Comparison of ENCODE assay signal across 8 mouse cellular contexts in the genomic region with DNA sequence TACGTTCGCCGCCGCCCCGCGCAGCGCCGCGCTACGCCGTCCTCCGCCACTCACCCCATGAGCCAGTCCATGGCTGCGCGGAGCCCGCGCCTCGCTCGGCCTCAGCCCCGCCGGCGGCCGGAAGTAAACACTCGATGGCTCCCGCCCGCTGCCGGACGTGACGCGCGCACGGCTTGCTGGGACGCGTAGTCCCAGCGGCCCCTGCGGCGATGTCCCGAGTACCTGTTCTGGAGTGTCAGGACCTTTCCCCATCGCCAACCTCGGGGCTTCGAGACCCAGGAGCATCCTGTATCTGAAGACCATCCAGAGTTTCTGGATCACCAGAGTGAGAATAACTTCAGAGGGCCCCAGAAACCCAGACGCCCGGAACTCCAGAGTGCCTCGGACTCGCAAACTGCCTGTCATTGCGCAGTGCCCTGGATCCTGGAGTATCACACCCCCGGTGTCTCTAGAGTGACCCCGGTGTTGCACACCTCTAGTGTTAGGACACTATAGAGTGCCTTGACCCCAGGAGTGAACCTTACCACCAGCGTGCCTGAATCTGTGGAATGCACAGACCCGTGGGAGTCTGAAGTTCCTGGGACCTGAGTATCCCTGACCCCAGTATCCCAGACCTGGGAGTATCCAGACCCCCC. TPM values are rescaled to one million over a fixed set of nuclear protein-coding genes. Genes with fewer than 3 reads are reported as not detected.
DNase-seq lines count a peak whose midpoint lies in the region; ATAC-seq lines count a peak whose summit lies in the region.

Mob2 (minus strand) TSS at position 135 of the 635 bp plus-strand sequence.

- peak; percentile 93 for ATAC-seq in erythroid progenitor cell, adult 5-6 weeks (replicated peaks; ENCODE audit: low FRiP score, poor library complexity, severe bottlenecking)
- peak; percentile 95 for ATAC-seq in heart, embryonic 12.5 days (ENCODE audit: insufficient number of reproducible peaks, low FRiP score)
- ATAC-seq in kidney, embryonic 16.5 days (ENCODE audit: low FRiP score, low TSS enrichment), result peak; percentile 95

- H3K36me3 ChIP-seq in heart, embryonic 12.5 days, result 0 out of 2 replicates have a peak, but pooled peaks cover 5% of the 10 kb centered on the region
- H3K36me3 ChIP-seq in kidney, embryonic 16.5 days (ENCODE audit: insufficient read depth, low read length), result peaks cover 3% of the 10 kb centered on the region; the same call in 1 of the 2 replicates

- peaks cover 23% of the 10 kb centered on the region for H3K4me1 ChIP-seq in brown adipose tissue, adult 24 weeks (ENCODE audit: control insufficient read depth, insufficient read depth, insufficient read length, low read length)
- H3K4me1 ChIP-seq in heart, embryonic 12.5 days (replicated peaks), result peaks cover 32% of the 10 kb centered on the region
- peaks cover 20% of the 10 kb centered on the region for H3K4me1 ChIP-seq in kidney, embryonic 16.5 days (ENCODE audit: insufficient read depth, low read length)

- H3K27ac ChIP-seq in brown adipose tissue, adult 24 weeks (replicated peaks; ENCODE audit: low read depth, low read length), result peak within 1 kb of the TSS; percentile 72
- H3K27ac ChIP-seq in heart, embryonic 12.5 days (ENCODE audit: poor library complexity, severe bottlenecking), result peak within 1 kb of the TSS; percentile 70
- H3K27ac ChIP-seq in kidney, embryonic 16.5 days (ENCODE audit: low read length), result peak within 1 kb of the TSS; percentile 77

- H3K9ac ChIP-seq in heart, embryonic 12.5 days, result peak within 1 kb of the TSS; percentile 94
- H3K9ac ChIP-seq in kidney, embryonic 16.5 days (replicated peaks; ENCODE audit: low read length), result peak within 1 kb of the TSS; percentile 89

- H3K27me3 ChIP-seq in heart, embryonic 12.5 days (replicated peaks), result peaks cover 10% of the 10 kb centered on the region
- 0 out of 2 replicates have a peak, but pooled peaks cover 4% of the 10 kb centered on the region for H3K27me3 ChIP-seq in kidney, embryonic 16.5 days (ENCODE audit: insufficient read depth, low read length)

- H3K4me3 ChIP-seq in brown adipose tissue, adult 24 weeks (ENCODE audit: insufficient read depth, low read depth, low read length), result peak within 1 kb of the TSS; percentile 83
- peak within 1 kb of the TSS; percentile 91 for H3K4me3 ChIP-seq in heart, embryonic 12.5 days
- H3K4me3 ChIP-seq in kidney, embryonic 16.5 days (ENCODE audit: low read length), result peak within 1 kb of the TSS; percentile 85

- DNase-seq in CD4-positive helper T cell, adult 2 months (ENCODE audit: low read depth, low spot score), result peak; percentile 91
- DNase-seq in liver, result peak; percentile 92
- peak; percentile 69 to 83 for DNase-seq in monocyte, adult 2 months (ENCODE audit: low read depth in 1 of 2, low spot score in 2 of 2)
- DNase-seq in spleen, postnatal 14 days (ENCODE audit: low spot score in 2 of 2), result peak; percentile 79 to 90

- WGBS in heart, embryonic 12.5 days, result under 1% methylated on average over 49 of the region's 49 CpGs
- under 1% methylated on average over 36 of the region's 49 CpGs for WGBS in kidney, embryonic 16.5 days

- peak within 1 kb of the TSS; percentile 93 for H3K4me2 ChIP-seq in heart, embryonic 12.5 days
- H3K4me2 ChIP-seq in kidney, embryonic 16.5 days (replicated peaks; ENCODE audit: low read depth, low read length), result peak within 1 kb of the TSS; percentile 69

- H3K9me3 ChIP-seq in heart, embryonic 12.5 days (replicated peaks), result no peaks in the 10 kb centered on the region
- no peaks in the 10 kb centered on the region for H3K9me3 ChIP-seq in kidney, embryonic 16.5 days (ENCODE audit: low read length)

RNA-seq across cellular contexts. Expression of gene Mob2, which starts in this region (rescaled TPM):
- 29.6 and 34.7 TPM in 2 replicates for polyA plus RNA-seq in brown adipose tissue, adult 24 weeks (2012; ENCODE audit: insufficient read depth, insufficient read length, missing spikeins)
- 74.6 and 92.6 TPM in 2 replicates for total RNA-seq in erythroid progenitor cell, adult 5-6 weeks (2015; ENCODE audit: low replicate concordance)
- total RNA-seq in erythroid progenitor cell, adult 5-6 weeks (2017; ENCODE audit: low replicate concordance), result 59.1 and 69.3 TPM in 2 replicates
- 42.7 and 43.6 TPM in 2 replicates for polyA plus RNA-seq in heart, embryonic 12.5 days (2016; fragmentation: Nextera tagmentation; extraction: Ambion mirVana)
- polyA plus RNA-seq in kidney, embryonic 16.5 days (2015; fragmentation: Nextera tagmentation; extraction: Ambion mirVana), result 69.1 and 77.2 TPM in 2 replicates

Comparison
In these comparisons a context has a peak if more than half of its experiments do, and no peak if none do; other contexts are left out.
1. Peak in every context shown above with its lines: DNase-seq, ATAC-seq, H3K4me3 ChIP-seq and H3K27ac ChIP-seq.